Mouse (Mus musculus) A20 (cell line): ENCODE data around the gene Nsmce1.

Source experiments
- DNase-seq: peaks from one replicate; pipeline ENCODE4 v3.0.0-alpha.2; 2011; ENCODE audit warnings: low read depth, low spot score

The Nsmce1 gene

GRCm38 (mm10) chr7:125490947-125491735 is at the start of gene Nsmce1:
Gene Nsmce1 (minus strand): TSS chr7:125491596.
- peak; percentile 98 for DNase-seq

- no peak for DNase-seq
These were observed 49.6 kb upstream of the Nsmce1 start for GRCm38 (mm10) chr7:125541026-125541425.

- no peak for DNase-seq
These were observed 48.0 kb upstream of the Nsmce1 start for GRCm38 (mm10) chr7:125539351-125539750.

GRCm38 (mm10) chr7:125527901-125528580 is 36.6 kb upstream of the Nsmce1 start:
- DNase-seq: no peak

GRCm38 (mm10) chr7:125527186-125527585 is 35.8 kb upstream of the Nsmce1 start:
- DNase-seq: no peak

GRCm38 (mm10) chr7:125523051-125523450 is 31.7 kb upstream of the Nsmce1 start:
- no peak for DNase-seq

GRCm38 (mm10) chr7:125519715-125520114 is 28.3 kb upstream of the Nsmce1 start:
- no peak for DNase-seq

- DNase-seq: no peak
These were observed 26.1 kb upstream of the Nsmce1 start for GRCm38 (mm10) chr7:125517470-125517869.

- DNase-seq: no peak
These were observed 25.3 kb upstream of the Nsmce1 start for GRCm38 (mm10) chr7:125516723-125517122.

- DNase-seq: no peak
These were observed 23.9 kb upstream of the Nsmce1 start for GRCm38 (mm10) chr7:125515081-125515853.

- no peak for DNase-seq
These were observed 20.5 kb upstream of the Nsmce1 start for GRCm38 (mm10) chr7:125511852-125512251.

- DNase-seq: peak; percentile 25
These were observed 20.0 kb upstream of the Nsmce1 start for GRCm38 (mm10) chr7:125511432-125511831.

- DNase-seq: no peak
These were observed 15.9 kb upstream of the Nsmce1 start for GRCm38 (mm10) chr7:125507279-125507678.

- no peak for DNase-seq
These were observed 14.2 kb upstream of the Nsmce1 start for GRCm38 (mm10) chr7:125505568-125505967.

- DNase-seq: no peak
These were observed 13.2 kb upstream of the Nsmce1 start for GRCm38 (mm10) chr7:125504618-125505017.

- DNase-seq: no peak
These were observed 12.1 kb upstream of the Nsmce1 start for GRCm38 (mm10) chr7:125503374-125504092.

- DNase-seq: no peak
These were observed 9.5 kb upstream of the Nsmce1 start for GRCm38 (mm10) chr7:125500879-125501278.

- DNase-seq: no peak
These were observed 8.8 kb upstream of the Nsmce1 start for GRCm38 (mm10) chr7:125499927-125500868.

- DNase-seq: peak; percentile 66
These were observed 4.6 kb upstream of the Nsmce1 start for GRCm38 (mm10) chr7:125495864-125496440.

GRCm38 (mm10) chr7:125492551-125492950 is 1.2 kb upstream of the Nsmce1 start:
- DNase-seq: no peak
